Mouse (Mus musculus) ovary, adult 18-20 months (tissue): ENCODE data around the gene Alyref.

Source experiments
- DNase-seq: peaks from one replicate; pipeline ENCODE4 v3.0.0; 2022; ENCODE audit warnings: low spot score, mixed read lengths

Alyref gene

DNA sequence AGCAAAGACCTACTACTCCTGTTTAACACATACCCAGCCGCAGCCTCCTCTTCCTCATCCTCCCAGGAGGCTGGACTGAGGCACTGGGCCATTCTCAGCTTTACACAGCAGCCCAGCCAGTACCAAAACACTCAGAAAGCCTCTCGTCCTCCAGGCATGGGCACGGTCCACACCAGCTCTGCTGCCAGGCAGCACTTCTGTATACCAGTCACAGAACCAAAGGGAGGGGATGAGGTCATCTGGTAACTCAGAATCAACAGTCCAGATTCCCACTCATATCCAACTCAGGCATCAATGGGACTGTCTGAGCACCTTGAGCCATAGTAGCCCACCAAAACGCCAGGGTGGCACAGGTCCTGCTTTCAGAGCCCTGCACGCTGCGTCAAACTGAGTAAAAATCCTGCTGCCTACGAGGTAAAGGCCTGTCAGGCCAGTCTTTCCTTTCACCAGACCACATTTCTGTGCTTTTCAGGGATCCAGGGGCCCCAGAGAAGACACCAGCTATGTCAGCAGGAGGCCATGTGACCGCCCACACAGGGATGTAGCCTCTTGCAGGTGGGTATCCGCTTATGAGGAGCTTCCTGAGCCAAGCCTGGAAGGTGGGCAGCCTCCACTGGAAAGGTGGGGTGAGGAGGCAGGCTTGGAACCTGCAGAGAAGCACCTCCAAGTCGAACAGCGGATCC is 28.8 kb upstream of the Alyref start:
- no peak for DNase-seq

DNA sequence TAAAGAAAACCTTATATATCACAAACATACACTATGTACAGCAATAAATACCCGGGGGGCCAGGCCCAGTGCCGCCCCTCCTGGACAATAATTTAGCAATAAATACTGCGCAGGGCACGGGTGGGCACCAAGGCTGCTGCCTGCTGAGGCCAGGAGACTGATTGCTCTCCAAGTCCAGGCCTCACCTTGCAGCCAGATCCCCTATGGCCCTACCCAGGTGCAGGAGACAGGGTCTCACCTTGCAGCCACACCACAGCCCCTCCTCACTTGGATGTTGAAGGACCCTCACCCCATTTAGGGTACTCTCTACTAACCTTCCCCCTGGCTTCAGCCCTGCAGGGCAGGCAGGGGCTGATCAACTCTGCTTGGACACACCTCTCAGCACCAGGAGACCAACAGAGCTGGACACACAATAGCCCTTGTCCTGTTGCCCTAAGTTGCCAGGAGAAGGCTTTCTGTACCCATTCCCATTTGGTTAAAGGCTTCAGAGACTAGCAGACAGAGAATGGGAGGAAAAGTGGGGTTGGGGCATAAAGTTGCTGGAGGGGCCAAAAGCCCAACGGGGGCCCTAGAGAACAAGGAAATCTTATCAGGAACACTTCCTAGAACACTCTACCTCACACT is 27.1 kb upstream of the Alyref start, which contains the start of gene Sirt7:
Sirt7 (minus strand) TSS at position 89 of the 624 bp plus-strand sequence.
- no peak for DNase-seq

DNA sequence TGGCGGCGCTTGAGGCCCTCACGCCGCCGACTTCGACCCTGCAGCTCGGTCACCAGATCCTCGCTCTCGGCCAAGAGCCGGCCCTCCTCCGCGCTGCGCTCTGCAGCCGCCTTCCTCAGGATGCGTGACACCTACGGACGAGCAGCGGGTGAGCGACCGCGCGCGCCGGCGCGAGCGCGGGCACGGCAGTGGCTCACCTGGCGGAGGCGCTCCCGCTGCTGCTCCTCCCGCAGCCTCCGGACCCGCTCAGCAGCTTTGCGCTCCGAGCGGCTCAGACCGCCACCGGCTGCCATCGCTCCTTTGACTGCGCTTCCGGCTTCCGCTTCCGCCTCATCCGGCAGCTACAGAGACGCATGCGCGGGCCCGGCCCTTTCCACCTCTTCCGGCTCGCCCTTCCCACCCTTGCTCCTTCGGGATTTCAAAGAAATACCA is 26.5 kb upstream of the Alyref start:
- DNase-seq: peak; percentile 72

DNA sequence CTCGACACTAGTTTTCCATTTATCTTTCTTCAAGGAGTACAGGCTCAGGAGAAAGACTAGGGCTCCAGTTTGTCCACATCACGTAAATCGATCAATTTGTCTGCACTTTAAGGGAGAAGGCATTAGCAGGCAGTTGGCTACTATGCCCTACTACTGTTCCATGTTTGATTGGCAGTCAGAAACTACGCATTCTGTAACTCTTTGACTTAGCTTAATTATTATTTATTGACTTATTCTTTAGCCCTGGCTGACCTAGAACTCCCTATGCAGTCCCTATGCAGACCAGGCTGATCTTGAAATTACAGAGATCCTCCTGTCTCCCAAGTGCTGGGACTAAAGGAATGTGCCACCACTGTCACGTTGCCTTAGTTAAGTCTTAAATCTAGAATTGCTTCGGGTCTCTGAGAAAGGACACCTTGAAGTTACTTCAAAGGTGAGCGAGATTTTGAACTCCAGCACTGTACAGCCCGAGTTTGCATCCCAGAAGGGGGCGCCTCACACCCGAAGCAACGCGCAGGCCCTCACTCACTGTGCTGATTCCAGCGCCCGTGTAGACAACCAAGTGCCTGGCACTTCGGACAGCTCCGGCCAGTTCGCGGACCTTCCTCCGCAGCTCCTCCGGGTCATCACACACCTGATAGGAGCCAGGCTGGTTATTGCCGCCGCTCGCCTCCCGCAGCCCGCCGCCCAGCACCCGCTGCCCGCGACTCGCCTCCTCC is 26.0 kb upstream of the Alyref start:
- DNase-seq: no peak

DNA sequence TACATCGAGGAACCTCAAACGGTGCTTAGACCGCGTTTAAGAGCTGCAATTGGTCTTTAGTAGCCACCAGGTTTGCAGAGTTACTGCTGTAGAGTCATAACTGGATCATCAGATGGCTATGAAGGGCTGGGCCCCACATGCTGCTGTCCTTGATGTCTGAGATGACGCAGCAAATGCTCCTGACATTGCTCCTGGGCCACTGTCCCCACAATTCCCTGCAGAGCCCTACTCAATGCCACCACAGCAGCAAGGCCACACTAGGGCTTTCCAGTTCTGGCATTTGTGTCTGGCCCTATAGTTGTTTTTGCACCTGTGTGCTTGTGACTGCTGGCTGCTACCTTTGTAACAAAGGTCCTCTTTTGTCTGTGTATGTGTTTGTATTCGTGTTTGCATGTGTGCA is 24.6 kb upstream of the Alyref start:
- DNase-seq: no peak

DNA sequence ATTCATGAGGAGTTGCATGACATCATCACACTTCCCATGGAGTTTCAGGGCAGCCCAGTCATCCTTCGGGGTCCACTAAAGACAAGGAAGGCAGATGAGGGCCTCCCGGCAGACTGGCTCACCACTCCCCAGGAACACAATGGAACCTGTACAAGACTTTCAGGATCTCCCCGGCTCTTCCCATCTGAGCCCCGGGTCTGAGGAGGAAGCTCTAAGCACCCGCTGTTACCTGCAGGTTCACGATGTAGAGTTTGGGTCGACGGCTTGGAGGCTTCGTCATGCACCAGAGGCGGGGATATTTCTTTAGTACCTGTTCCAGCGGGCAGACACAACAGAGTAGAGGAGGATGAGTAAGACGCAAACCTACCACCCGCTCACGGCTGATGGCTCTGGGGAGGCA is 22.0 kb upstream of the Alyref start:
- DNase-seq: no peak

DNA sequence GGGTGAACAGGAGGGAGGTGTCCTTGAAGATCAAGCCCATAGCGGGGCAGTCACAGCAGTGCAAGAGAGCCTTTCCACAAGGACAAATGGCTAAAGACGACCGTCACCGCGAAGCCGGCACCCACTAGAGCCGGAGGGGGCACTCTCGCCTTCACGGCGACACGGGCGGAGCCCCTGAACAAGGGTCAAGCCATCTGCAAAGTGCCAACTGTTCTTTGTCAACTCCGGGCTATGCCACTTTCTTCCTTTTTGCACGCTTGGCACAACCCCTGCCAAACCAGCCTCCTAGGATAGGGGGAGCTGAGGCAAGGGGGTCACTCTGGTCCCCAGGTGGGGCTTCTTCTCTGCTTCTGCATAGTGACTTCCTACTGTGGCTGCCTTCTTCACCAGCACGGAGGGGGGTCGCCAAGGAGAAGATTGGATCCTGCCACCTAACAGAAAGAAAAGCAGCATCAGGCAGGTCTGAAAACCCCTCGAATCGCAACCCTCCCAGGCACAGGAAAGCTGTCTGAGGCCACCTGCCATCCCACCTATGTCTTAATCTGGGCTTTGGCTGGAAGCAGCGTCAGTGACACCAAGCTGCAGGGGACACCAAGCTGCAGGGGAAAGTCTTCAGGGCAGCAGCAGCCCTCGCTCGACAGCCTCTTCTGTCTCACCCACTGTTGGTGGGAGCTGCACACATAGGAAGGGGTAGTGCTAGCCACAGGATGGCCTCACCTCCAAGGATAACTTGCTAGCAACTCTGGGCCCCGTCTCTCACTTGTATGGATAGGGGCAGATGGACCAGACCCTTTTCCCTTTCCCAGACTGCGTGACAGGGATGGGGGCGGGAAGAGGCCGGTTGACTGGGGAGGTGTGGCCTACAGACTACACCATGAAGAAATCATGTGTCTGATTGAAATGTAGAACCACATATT is 20.7 kb upstream of the Alyref start:
- no peak for DNase-seq

DNA sequence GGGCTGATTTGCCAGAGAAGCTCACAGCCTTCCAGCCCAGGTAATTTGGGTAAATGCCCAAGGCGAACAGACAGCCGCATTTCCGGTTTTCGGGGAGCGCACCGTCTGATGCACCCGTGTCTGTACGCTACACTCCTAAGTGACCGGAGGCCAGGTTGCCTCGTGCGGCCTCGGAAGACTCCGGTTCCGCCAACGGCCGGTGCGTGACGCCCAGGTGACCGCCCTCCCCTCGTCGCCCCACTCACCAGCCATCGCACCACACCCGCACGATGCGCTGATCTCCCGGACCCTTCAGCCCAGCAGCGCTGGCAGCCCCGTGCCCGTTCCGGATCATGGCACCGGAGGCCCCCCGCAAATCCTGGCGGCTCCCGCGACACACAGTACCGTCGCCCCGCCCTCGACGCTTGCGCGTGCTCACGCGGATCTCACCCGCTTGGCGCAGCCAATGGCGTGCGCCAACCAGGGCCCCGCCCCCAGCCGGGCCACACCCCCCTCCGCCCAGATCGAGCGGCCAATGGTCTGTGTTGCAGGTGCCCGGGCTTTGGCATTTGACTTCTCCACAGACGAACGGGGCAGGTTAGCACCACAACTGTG is 19.5 kb upstream of the Alyref start, which contains the start of gene Pcyt2:
Pcyt2 (minus strand) TSS at position 418 of the 594 bp plus-strand sequence.
- peak; percentile 84 for DNase-seq

DNA sequence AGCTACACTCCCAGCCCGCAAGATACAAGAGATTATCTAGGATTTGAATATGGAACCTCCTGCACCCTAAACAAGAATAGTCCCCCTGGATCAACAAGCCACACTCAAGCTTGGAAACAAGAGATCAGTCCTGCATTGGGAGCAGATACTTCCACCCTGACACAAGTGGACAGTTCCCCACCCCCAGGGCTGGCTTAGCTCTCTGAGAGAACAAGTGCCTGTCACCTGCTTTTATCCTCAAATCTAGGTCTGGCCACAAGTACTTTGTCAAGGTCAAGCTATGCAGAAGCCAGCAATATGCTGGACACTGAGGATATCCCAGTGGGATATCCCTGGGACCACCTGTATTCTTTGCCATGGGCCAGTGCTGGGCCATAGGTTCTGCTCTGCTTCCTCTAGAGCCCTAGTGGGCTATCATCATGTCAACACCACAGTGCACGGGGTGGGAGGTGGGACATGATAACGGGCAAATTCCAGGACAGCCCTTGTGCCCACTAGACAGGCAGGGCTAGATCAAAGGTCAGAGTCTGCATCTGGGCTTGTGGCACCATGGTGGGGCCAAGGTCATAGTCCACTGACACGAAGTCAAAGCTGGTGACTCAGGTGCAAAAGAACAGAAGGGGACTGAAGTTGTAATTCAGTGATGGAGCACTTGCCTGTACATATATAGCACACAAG is 18.6 kb upstream of the Alyref start:
- no peak for DNase-seq

DNA sequence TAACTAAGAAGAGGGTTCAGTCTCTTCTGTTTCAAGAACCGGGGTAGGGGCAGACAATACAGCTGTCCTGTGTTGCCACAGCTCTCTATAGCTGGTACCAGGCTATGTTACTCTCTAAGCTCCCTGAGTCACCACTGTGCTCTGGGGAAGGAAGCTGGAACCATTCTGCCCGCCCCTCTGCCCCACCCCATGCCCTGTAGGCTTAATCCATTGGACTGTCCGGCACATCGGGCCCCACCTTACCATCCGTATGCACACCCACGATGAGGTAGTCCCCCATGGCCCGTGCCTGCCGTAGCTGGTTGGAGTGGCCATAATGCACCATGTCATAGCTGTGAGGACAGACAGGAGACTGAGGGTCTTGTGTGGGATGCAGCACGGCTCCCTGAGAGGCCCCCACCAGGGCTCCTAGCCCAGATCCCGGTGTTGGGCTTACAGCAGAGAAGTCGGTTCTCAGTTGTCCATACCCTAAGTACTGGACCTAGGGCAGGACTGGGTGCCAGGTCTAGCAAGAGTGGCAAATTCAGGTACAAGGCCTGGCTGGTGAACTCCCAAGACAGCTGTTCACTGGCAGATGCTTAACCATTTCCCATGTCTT is 17.5 kb upstream of the Alyref start:
- no peak for DNase-seq

DNA sequence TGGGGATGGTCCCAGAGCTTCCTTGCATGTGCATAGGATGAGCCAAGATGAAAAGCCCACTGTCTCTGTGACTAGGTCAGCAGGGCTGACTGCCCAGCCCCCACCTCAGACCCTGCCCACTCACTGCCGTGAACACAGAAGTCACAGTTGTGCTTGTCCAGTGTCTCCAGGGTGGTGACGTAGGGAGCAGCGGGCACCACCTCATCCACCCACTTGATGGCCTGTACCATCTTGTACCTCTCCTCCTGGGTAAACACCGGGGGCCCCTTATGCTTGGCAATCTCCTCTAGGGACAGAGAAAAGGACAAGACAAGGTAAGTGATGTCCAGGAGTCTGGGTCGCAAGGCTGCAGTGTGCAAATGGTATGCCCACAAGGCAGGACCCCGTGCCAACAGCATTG is 17.0 kb upstream of the Alyref start:
- no peak for DNase-seq

DNA sequence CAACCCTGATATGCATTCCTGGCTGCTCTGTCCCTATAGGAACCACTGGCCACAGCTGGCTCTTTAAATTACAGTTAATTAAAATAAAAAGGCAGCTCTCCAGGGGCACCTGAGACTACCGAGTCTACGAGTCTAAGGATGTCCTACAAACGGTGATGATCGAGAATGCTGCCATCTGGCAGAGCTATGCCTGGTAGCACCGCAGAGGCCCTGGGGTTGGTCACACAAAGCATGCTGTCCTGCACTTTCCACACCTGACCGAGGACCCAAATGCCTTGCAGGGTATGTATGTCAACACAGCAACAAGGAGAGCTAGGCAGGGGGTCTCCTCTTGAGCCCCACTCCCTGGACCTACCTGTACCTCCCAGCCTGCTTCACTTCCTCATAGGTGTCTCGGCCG is 15.8 kb upstream of the Alyref start:
- no peak for DNase-seq

DNA sequence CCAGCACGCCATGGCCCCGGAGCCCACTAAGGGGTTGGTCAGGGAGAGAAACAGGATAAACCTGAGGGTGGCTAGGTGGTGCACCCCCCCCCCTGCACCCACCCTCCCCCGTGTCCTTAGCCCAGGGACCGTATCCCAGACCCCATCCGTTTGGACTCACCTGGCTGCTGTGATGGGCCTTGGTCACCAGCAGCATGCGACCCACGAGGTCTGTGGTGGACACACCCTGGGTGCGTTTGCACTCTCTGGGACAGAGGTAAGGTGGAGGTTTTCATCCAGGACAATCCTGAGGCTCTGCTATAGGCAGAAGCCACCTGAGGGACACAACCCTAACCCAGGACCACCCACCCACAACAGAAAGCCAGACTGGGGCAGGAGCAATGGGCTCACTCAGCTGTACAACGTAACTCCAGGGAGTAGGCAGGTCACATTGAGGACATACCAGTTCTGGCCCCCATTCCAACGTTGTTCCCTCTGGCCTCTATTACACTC is 15.4 kb upstream of the Alyref start:
- DNase-seq: no peak

DNA sequence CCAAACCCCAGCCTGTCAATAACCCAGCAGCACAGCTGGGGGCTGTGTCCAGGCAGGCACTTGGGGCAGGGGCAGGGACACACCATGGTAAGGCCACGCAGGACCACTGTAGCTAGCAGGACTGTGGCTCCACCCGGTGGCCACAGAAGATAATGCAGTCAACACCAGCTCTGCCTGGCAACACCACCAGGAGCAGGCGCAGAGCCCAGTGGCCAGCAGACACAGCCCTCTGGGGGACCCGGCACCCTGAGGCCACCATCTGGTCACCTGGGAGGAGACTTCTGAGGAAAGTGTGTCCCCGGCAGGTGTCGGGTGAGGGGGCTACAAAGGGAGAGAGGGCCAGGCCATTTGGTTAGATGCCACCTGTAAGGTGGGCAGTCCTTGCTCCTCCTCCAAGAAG is 14.6 kb upstream of the Alyref start:
- no peak for DNase-seq

DNA sequence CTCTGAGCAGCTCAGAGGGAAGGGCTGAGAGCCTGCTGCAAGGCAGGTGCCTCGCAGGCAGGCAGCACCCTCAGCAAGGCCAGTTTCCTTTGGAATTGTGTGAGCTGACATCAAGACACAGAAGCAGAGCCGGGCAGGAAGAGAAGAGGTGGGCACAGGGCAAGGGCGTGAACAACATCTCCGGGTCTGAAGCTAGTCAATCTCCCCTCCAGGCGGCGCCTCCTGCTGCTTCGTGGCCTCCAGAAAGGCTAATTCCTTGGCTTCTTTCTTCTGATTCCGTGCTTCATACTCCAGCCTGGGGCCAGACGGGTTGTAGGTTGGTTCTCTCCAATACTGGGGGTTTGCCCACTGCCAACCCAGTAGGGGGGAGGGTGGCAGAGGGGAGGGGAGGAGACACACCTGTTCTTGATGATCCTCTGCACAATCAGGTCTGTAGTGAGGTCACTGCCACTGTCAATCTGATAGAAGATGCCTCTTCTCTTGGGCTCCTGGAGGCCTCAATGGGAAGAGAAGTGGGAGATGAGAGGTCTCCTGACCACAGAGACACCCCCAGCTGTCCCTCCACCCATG is 12.4 kb upstream of the Alyref start:
- DNase-seq: no peak

DNA sequence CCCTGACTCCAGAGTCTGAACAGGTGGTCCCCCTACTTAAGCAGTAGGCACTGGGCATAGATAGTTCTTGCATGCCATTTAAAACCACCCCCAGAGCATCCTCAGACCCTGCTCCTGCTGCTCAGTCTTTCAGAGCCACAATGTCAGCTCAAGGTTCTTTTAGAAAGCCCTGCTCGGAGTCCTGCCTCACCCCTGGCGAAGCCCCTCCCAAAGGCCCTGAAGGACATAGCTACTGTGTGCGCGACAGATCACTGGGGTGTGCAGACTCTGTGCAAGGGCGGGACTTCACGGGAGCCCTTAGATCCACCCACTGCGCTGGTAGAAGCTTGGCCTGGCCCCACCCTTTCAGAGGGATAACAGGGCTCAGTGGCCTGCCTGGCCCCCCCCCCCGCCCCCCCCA is 11.1 kb upstream of the Alyref start:
- DNase-seq: peak; percentile 58

DNA sequence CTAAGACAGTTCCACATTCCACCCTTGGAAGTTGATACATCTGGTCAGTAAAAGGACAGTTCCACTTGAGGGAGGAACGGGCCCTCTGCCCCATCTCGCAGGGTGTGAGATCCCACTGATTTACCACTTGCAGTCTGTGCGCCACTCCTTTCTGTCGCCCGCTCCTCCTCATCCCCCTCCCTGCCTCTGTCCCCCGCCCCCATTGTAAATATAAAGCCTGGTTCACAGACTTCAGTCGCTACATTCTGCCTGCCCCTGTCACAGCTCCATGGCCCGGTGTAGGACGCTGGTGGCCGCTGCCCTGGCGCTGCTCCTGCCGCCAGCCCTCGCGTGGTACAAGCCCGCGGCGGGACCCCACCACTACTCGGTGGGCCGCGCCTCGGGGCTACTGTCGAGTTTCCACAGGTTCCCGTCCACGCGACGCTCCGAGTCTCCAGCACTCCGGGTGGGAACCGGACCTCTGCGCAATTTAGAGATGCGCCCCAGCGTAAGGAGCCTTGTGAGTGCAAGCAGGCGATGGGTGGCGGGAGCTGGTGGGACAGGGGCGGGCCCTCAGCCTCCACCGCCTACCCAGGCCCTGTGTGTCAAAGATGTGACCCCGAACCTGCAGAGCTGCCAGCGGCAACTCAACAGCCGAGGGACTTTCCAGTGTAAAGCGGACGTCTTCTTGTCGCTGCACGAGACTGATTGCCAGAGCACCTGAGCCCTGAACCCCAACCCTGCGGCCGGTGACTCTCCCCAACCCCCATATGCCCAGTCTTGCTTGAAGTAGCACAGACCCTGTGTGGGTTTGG is 10.3 kb upstream of the Alyref start, which contains the start of gene Npb:
Npb (plus strand) TSS at position 237 of the 794 bp plus-strand sequence.
- DNase-seq: no peak

DNA sequence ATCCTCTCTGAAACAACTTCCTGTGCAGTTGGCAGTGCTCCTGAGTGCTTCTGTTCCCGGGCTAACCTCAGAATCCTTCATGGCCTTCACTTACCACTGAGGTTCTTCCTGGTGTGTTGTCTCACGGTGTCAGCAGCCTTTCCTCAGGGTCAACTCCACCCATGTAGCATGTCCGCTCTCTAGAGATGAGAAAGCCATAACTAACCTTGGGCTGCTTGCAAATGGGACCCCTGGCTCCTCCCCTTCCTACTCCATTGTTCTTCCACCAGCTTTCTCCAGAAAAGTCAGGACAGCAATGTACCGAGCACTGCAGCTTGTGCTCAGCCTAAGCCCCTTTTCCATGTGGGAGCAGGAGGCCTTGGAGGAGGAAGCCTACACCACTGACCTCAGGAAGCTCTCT is 8.6 kb upstream of the Alyref start:
- no peak for DNase-seq

DNA sequence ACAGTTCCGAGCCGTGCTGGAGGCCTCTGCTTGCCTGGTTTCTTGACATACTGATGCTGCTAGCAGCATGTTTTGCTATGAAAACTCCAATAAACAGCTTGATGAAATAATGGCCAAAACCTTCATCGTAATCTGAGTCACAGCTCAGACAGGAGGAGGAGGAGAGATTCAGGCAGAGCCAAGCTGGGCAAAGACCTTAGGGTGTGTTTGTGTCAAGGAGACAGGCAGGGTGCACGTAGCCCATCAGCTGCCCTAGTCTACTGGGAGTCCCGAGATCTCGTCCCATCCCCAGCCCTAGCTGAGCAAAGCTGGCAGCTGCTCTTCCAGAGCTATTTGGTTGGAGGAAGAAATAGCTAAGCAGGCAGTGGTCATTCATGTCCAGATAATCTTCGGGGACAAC is 7.5 kb upstream of the Alyref start:
- no peak for DNase-seq
